Mouse (Mus musculus) myocyte (in vitro differentiated cells): ENCODE results near the gene Smpd3. TPM values are rescaled to one million over a fixed set of nuclear protein-coding genes. Genes with fewer than 3 reads are reported as not detected.

ENCODE experiments used
- H3K27me3 ChIP-seq: one replicate; pipeline ENCODE4 v1.6.1; 2011; ENCODE audit not compliant: control insufficient read depth, insufficient read depth, insufficient read length
- H3K36me3 ChIP-seq: one replicate; pipeline ENCODE4 v1.6.1; 2011; ENCODE audit not compliant: control insufficient read depth, insufficient read depth
- H3K4me2 ChIP-seq: one replicate; pipeline ENCODE4 v1.6.1; 2011; ENCODE audit warnings: low read depth, control low read depth
- H3K4me3 ChIP-seq: one replicate; pipeline ENCODE4 v1.5.1; 2011; ENCODE audit warnings: mild to moderate bottlenecking, control low read depth, moderate library complexity
- H3K79me2 ChIP-seq: one replicate; pipeline ENCODE4 v1.6.1; 2011; ENCODE audit not compliant: control insufficient read depth, insufficient read depth
- H3ac ChIP-seq: one replicate; pipeline ENCODE4 v1.6.1; 2011; ENCODE audit not compliant: control insufficient read depth, insufficient read length
- CEBPB ChIP-seq: IDR thresholded peaks from 2 replicates; pipeline ENCODE4 v1.6.1; 2011; ENCODE audit warnings: mild to moderate bottlenecking, moderate library complexity; ENCODE audit not compliant: poor library complexity, insufficient read depth, severe bottlenecking
- E2F4 ChIP-seq: IDR thresholded peaks from one replicate; pipeline ENCODE4 v1.6.1; 2011; ENCODE audit warnings: mild to moderate bottlenecking, control low read depth, moderate library complexity; ENCODE audit not compliant: insufficient read depth
- MAX ChIP-seq: IDR thresholded peaks from one replicate; pipeline ENCODE4 v1.6.1; 2011; ENCODE audit warnings: low read depth, mild to moderate bottlenecking, control low read depth
- MYOD1 ChIP-seq, 3 experiments: IDR thresholded peaks; one replicate each; pipeline ENCODE4 v1.6.1; 2011; ENCODE audit warnings: control low read depth in 2 of 3, low read depth in 2 of 3, mild to moderate bottlenecking in 2 of 3, moderate library complexity in 1 of 3; ENCODE audit not compliant: insufficient read length in 2 of 3, control insufficient read depth in 1 of 3
- MYOG ChIP-seq, 3 experiments: IDR thresholded peaks; one replicate each; pipeline ENCODE4 v1.6.1; 2011; ENCODE audit warnings: control low read depth in 2 of 3, low read depth in 2 of 3, mild to moderate bottlenecking in 2 of 3; ENCODE audit not compliant: insufficient read length in 2 of 3, control insufficient read depth in 1 of 3, insufficient read depth in 1 of 3
- POLR2A ChIP-seq: IDR thresholded peaks from one replicate; pipeline ENCODE4 v1.6.1; 2011; ENCODE audit warnings: low read depth, mild to moderate bottlenecking, control low read depth, moderate library complexity; ENCODE audit not compliant: insufficient read length
- POLR2AphosphoS2 ChIP-seq: IDR thresholded peaks from one replicate; pipeline ENCODE4 v1.6.1; 2011; ENCODE audit warnings: low read depth, control low read depth; ENCODE audit not compliant: insufficient read length
- REST ChIP-seq: IDR thresholded peaks from one replicate; pipeline ENCODE4 v1.6.1; 2011; ENCODE audit warnings: mild to moderate bottlenecking, control low read depth, moderate library complexity; ENCODE audit not compliant: insufficient read depth, insufficient read length
- SRF ChIP-seq: IDR thresholded peaks from one replicate; pipeline ENCODE4 v1.6.1; 2011; ENCODE audit warnings: low read depth; ENCODE audit not compliant: control insufficient read depth, insufficient read length
- TCF12 ChIP-seq: IDR thresholded peaks from one replicate; pipeline ENCODE4 v1.6.1; 2011; ENCODE audit warnings: mild to moderate bottlenecking, control low read depth; ENCODE audit not compliant: poor library complexity, insufficient read depth, severe bottlenecking
- TCF3 ChIP-seq: IDR thresholded peaks from one replicate; pipeline ENCODE4 v1.6.1; 2011; ENCODE audit warnings: low read depth, control low read depth; ENCODE audit not compliant: insufficient read length
- USF1 ChIP-seq: IDR thresholded peaks from one replicate; pipeline ENCODE4 v1.6.1; 2011; ENCODE audit warnings: low read depth, mild to moderate bottlenecking, control low read depth, moderate library complexity
- polyA plus RNA-seq: library from polyadenylated mRNA; unstranded; fragments of >200 nt; fragmentation: generic; extraction: Trizol; gene quantifications from one replicate; pipeline ENCODE4 v1.2.1, GENCODE M21; 2012; ENCODE audit warnings: missing spikeins

Gene Smpd3
- polyA plus RNA-seq, 1 experiment, result 0.02 TPM

DNA sequence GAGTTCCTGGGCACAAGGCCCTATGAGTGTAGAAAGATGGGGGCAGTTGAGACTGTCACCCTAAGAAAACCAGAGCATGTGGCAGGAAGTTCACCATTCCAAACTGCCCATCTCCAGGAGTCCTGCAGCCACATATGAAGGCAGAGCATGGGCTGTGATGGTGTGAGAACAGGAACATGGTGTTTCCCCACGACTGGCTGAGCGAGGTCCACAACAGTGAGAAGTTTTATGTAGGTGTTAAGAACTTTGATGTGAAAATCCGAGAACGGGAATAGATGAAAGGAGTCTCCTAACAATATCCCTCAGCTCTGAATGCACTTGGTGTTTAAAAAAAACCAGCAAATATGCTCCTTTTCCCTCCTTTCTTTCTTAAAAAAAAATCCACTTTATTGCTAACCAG lies 5.3 kb downstream of the Smpd3 start:
- H3ac ChIP-seq, result no peak overlapping the region
- no peak overlapping the region for H3K4me3 ChIP-seq
- peaks cover 20% of the 10 kb centered on the region for H3K27me3 ChIP-seq
- no peak overlapping the region for H3K4me2 ChIP-seq
- TF ChIP-seq TCF12 (no peak), CEBPB (no peak), POLR2AphosphoS2 (no peak), MYOD1 (IDR thresholded peaks at IDR 0.05; ENCODE audit: control insufficient read depth in 1 of 3, insufficient read length in 2 of 3, low read depth in 2 of 3) (no peak), USF1 (no peak), REST (no peak), POLR2A (no peak)
- no peaks in the 10 kb centered on the region for H3K79me2 ChIP-seq
- H3K36me3 ChIP-seq, result no peaks in the 10 kb centered on the region

DNA sequence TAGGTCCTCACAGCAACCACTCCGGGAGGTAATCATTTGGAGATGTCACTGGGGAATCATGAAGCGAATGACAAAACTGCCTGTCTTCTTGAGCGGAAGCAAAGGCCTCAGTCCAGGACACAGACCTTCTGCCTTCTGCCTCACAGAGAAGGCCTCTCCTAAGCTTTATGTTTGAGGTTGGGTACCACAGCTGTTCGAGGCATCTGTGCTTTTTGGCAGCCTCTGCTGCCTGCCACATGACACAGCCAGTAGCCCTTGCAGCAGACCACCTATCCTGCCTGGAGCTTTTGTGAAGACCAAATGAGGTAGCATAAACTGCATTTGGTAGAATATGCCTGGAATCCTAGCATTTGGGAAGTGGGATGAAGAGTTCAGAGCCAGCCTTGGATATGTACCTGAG lies 11.2 kb downstream of the Smpd3 start:
- Histone ChIP-seq H3K4me3 (no peak overlapping the region), H3K4me2 (no peak overlapping the region), H3K27me3 (peaks cover 27% of the 10 kb centered on the region), H3K36me3 (no peaks in the 10 kb centered on the region), H3K79me2 (no peaks in the 10 kb centered on the region), H3ac (no peak overlapping the region)
- TF ChIP-seq MYOG (IDR thresholded peaks at IDR 0.05; ENCODE audit: control insufficient read depth in 1 of 3, insufficient read depth in 1 of 3, insufficient read length in 2 of 3, low read depth in 2 of 3), result peak in 2 of 3 experiments; percentile 56 to 57
- peak in 2 of 3 experiments; percentile 16 to 52 for TF ChIP-seq MYOD1 (IDR thresholded peaks at IDR 0.05; ENCODE audit: control insufficient read depth in 1 of 3, insufficient read length in 2 of 3, low read depth in 2 of 3)
- TF ChIP-seq CEBPB, result no peak
- no peak for TF ChIP-seq TCF3

DNA sequence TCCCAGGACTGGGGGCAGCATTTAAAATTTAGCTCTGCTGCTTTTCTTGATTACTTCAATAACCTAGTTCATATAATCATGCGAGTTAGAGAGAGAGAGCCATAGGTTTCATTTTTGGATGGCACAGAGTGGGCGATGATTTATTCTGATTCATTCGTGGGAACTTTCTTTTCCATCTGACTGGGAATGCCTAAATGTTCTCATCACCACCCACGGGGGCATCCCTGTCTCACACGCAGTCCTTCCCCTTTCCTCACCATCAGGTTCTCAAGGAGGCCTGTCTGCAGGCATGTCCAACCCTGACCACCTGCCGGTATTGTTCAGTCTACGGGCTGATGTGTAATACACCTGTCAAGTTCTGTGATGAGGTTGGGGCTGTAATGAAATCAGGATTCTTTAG lies 16.4 kb downstream of the Smpd3 start:
- Histone ChIP-seq H3K4me3 (no peak overlapping the region), H3K79me2 (no peaks in the 10 kb centered on the region), H3K36me3 (no peaks in the 10 kb centered on the region), H3K4me2 (peak overlapping the region; percentile 8), H3ac (no peak overlapping the region), H3K27me3 (peaks cover 61% of the 10 kb centered on the region)
- TF ChIP-seq TCF3 (no peak), MYOD1 (IDR thresholded peaks at IDR 0.05; ENCODE audit: control insufficient read depth in 1 of 3, insufficient read length in 2 of 3, low read depth in 2 of 3) (no peak), USF1 (no peak), E2F4 (no peak), POLR2A (no peak), MAX (no peak)

DNA sequence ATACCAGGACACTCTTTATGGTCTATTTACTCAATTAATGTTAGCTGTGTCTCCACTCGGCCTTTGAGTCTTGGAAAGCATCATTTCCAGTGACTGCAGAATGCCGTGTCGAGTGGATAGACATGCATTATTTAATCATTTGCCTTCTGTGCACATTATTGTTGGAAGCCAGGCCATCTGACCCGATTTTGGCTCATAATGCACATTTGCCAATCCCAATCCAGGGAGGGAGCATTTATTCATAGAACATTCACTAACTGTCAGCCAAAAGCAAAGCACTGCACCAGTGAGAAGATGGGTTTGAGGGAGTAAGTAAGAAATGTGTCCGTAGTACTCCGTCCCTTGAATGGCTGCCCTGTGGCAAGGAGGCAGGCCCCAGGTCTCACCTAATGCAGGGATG lies 17.8 kb downstream of the Smpd3 start:
- H3K79me2 ChIP-seq, result no peaks in the 10 kb centered on the region
- H3K4me2 ChIP-seq, result no peak overlapping the region
- H3K4me3 ChIP-seq, result no peak overlapping the region
- peaks cover 63% of the 10 kb centered on the region for H3K27me3 ChIP-seq
- H3K36me3 ChIP-seq, result no peaks in the 10 kb centered on the region
- no peak for TF ChIP-seq TCF3
- no peak for TF ChIP-seq MYOG (IDR thresholded peaks at IDR 0.05; ENCODE audit: control insufficient read depth in 1 of 3, insufficient read depth in 1 of 3, insufficient read length in 2 of 3, low read depth in 2 of 3)
- TF ChIP-seq USF1, result no peak
- no peak for TF ChIP-seq POLR2AphosphoS2
- TF ChIP-seq E2F4, result no peak
- TF ChIP-seq REST, result no peak
- no peak for TF ChIP-seq POLR2A
- no peak for TF ChIP-seq MYOD1 (IDR thresholded peaks at IDR 0.05; ENCODE audit: control insufficient read depth in 1 of 3, insufficient read length in 2 of 3, low read depth in 2 of 3)
- no peak for TF ChIP-seq MAX
- H3ac ChIP-seq, result no peak overlapping the region

DNA sequence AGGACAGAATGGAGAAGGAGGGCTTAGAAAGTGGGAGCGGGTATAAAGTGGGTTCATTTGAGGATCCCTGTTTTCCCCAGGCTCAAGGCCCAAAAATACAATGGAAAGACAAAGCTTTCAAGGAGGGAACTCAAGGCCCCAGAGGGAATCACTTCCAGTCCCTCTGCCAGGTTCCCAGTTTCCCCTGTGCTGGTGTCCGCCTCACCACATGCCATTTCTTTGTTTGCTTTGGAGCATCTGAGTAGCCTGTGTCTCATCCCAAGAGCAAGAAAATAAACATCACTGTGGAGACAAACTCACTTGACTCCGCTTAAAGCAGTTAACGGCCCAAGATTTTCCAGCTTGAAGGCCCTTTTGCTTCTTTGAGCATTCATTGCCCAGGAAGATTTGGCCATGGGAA lies 20.7 kb downstream of the Smpd3 start:
- Histone ChIP-seq H3K36me3 (no peaks in the 10 kb centered on the region), H3K4me3 (no peak overlapping the region), H3K79me2 (no peaks in the 10 kb centered on the region), H3K27me3 (peaks cover 55% of the 10 kb centered on the region), H3K4me2 (no peak overlapping the region), H3ac (no peak overlapping the region)
- no peak for TF ChIP-seq MYOD1 (IDR thresholded peaks at IDR 0.05; ENCODE audit: control insufficient read depth in 1 of 3, insufficient read length in 2 of 3, low read depth in 2 of 3)

DNA sequence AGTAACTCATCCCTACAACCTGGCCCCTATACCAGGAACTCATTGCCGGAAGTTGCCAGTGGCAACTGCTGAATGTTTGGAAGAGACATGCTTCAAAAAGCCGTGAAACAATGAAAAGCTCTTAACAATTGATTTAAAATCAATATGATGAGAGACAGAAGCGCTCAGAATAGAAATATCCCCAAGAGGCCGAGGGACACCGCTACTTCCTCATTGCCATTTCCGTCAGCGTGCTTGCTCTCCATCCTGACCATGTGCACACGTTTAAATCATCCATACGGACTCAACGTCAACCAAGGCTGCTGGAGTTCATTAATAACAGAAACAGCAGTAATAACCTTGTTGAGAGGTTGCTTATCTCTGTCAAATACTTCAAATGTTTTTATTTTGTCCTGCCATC lies 21.3 kb downstream of the Smpd3 start:
- no peak for TF ChIP-seq SRF
- Histone ChIP-seq H3K4me2 (no peak overlapping the region), H3K27me3 (peaks cover 55% of the 10 kb centered on the region), H3K36me3 (no peaks in the 10 kb centered on the region), H3K4me3 (no peak overlapping the region), H3K79me2 (no peaks in the 10 kb centered on the region), H3ac (no peak overlapping the region)
